Mouse (Mus musculus): ENCODE results near the gene Etfbkmt.
A peak's percentile ranks its signal among the peaks of the same experiment; 100 is the strongest.
"Not testable (repeated sequence)": the region's sequence is repeated elsewhere in the genome, so short reads cannot be mapped to it uniquely, and the experiment has no call there.

The Etfbkmt gene

GRCm38 (mm10) chr6:149134391-149135150 lies 5.1 kb upstream of the Etfbkmt start:
- DNase-seq (ENCODE audit: low spot score) = no peak

GRCm38 (mm10) chr6:149135631-149136030 lies 4.0 kb upstream of the Etfbkmt start:
- DNase-seq (ENCODE audit: low spot score) = no peak

DNA sequence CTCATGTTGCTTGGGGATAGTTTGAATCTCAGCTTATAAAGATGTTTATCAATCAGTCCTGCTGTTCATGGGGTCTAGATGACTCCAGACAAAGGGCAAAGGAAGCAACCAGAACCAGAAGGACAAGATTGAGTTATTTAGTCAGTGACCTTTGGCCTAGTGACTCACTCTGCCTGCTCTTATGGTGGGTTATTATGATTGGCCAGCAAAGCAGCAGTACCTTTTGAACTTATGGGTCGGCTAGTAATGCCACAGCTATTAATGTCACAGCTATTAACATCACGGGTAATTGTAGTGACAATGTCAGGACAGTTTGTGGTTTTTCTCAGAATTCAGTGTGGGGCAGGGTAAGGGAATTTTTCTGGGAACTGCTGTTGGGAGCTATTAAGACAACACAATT lies 1.7 kb upstream of the Etfbkmt start:
- no peak for DNase-seq (ENCODE audit: low spot score)

- DNase-seq (ENCODE audit: low spot score) = no peak
These were observed 638 bp upstream of the Etfbkmt start for GRCm38 (mm10) chr6:149139011-149139410.

DNA sequence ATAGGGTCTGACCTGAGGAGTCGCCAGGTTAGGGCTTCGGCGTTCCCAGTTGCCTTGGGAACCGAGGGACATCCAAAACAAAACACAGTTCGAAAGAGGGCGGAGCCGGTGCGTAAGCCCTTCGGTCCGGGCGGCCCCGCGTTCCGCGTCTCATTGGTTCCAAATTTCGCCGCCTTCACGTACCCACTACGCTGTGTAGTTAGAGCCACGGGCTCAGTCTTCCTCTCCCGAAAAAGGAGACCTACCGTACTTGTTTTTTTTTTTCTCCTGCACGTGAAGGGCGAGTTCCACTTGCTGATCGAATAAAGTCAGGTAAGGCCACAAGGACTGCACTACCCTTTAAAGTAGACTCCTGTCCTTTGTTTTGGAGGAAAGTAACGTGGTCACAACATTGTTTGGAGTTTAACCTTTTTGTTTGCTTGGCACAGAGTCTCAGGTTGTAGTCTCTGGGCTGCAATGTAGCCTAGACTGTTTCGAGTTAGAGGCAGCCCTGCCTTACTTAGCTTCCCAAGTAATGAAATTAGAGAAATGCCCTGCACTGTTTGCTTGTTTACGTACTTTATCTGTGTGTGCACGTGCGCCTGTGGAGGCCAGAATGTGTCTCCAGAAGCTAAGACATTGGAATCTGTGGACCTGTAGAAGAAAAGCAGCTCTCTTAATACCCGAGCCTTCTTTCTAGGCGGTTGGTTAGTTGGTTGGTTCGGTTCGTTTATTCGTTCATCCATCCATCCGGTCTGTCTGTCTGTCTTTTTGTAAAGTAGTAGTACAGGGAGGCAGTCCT lies 1.9 kb downstream of the Etfbkmt start:
- DNase-seq (ENCODE audit: low spot score) = peak; percentile 21

- DNase-seq (ENCODE audit: low spot score) = no peak
These were observed 5.5 kb downstream of the Etfbkmt start for GRCm38 (mm10) chr6:149145143-149145542.

DNA sequence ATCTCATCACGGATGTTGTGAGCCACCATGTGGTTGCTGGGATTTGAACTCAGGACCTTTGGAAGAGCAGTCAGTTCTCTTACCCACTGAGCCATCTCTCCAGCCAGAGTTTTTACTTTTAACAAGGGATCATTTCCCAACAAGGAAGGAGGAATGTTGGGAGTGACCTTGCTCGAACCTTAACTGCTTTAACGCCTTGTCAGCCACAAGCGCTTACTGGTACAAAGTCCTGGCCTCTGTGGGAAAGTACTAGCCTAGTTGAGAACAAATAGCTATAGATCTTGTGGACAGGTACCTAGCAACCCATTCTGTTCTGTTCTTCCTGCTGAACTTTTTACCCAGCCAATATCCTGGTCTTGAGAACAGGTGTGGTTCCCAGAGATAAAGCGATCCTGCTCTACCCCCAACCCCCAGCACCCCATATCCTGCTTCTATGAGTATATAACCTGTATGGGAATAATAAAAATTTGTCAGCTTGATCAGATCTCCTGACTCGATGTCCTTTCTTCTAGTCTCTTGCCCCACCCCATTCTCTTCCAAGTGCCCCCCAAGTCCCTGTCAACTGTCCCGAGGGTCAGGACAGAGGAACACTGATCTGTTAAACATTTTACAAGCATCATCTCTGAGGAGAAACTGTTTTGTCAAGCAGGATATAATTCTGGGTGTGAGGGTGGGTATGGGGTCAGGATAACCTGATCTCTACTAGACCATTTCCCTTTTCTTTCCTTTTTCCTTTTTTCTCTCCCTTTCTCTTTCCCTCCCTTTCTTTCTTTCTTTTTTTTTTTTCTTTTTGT lies 9.0 kb downstream of the Etfbkmt start:
- DNase-seq (ENCODE audit: low spot score) = no peak

DNA sequence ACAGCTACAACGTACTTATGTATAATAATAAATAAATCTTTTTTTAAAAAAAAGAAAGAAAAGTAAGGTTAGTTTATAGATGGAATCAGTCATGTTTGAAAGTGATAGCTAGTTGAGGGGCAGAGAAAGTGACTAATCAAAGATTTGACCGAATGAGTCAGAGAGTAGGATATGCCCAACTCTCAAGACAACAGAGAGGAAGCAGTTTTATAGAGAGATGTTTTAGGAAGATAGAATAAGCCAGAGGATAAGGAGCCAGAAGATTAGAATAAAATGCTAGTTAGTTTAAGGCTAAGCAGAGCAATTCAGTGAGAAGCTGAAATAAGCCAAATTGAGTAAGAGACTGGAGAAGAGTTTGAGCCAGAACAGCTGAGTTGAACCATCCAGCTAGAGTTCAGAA lies 12.5 kb downstream of the Etfbkmt start:
- no peak for DNase-seq (ENCODE audit: low spot score)

DNA sequence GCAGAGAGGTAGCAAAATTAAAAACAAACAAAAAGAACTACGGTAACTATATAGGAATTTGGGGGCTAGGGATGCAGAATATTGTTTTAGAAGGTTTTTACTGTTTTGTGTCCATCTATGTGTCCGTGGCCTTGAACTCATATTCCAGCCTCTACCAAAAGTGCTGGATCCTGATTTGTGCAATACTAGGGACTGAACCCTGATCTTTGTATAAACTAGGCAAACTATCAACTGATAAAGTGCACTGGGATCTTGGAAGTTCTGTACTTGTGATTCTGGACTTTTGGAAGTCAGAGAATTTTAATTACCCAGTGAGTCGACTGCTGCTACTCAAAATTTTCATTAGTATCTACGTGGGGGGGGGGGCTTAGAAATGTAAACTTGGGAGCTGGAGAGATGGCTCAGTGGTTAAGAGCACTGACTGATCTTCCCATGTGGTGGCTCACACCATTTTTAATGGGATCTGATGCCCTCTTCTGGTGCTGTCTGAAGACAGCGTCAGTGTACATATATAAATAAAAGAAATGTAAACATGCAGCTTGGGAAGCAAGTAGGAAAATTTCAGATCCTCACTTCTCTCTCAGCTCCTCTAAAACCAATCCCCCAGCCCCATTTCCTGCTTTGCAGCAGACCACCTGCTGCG lies 13.9 kb downstream of the Etfbkmt start:
- no peak for DNase-seq (ENCODE audit: low spot score)

DNA sequence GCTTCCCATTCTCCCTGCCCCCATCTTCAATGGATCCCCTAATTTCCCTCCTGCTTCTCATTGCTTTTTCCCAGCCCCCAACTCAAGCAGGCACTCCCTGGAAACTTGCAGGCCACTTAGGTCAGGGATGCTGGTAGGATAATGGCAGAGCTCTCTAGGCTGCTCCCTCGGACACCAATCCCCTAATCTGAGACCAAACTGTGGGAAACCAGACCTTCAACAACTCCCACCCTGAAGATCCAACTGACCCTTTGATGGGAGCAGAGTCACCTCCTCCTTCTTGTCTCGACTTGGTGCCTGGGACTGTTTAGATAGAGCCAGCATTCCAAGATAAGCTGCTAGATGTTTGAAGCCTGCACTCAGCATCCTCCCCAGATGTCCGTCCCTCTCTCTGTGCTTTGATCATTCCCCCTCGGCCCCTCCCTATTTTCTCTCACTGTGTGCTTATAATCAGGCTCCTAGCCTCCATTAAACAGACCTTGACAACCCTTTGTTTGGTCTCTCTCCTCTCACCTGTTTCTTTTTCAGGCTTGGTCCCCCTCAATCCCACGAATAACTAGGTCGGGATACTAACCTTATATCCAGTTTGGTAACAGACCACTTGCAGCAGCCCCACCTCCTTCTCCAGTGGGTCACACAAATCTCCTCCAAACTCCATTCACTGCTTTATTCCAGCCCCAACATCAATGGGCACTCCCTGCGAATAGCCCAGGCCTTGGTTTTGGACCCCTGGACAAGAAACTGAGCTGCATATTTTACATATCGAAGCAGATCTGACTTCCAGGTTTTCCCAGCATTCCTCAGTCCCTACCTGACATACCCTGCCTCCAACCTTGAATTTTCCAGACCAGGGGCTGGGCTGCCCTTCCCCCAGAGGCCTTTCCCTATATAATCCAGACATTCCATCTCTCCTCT lies 14.7 kb downstream of the Etfbkmt start:
- no peak for DNase-seq (ENCODE audit: low spot score)

- DNase-seq (ENCODE audit: low spot score) = no peak
These were observed 15.6 kb downstream of the Etfbkmt start for GRCm38 (mm10) chr6:149155031-149155841.

GRCm38 (mm10) chr6:149167038-149167437 lies 27.4 kb downstream of the Etfbkmt start:
- DNase-seq (ENCODE audit: low spot score) = not testable (repeated sequence)

DNA sequence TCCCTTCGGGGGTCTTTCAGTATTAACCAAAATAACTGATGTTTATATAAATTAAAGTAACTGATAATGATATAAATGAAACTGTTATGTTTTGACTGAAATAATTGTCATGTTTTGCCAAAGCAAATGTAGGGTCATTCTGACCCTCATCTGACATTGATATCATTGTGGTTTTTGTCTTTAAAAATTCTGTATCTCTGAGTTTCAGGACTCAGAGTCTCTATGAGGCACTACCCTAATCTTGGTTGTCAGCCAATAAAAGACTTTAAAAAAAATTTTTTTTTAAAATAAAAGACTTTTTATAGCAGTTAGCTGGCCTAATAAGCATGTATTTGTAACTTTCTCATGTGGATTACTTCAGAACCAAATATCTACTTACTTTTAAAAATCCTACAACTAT lies 28.0 kb downstream of the Etfbkmt start:
- no peak for DNase-seq (ENCODE audit: low spot score)

DNA sequence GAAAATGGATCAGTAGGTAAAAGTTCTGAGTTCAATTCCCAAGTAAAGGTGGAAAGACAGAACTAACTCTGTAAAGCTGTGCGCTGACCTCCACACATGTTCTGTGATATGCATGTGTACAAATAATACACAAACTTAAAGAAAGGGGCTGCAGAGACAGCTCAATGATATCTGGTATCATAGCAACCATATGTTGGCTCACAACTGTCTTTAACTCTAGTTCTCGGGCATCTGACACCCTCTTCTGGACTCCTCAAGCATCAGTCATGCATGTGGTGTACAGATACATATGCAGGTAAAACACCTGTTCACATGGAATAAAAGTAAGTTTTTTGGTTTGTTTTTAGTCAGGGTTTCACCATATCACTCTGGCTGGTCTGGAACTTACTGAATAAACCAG lies 28.8 kb downstream of the Etfbkmt start:
- DNase-seq (ENCODE audit: low spot score) = no peak

DNA sequence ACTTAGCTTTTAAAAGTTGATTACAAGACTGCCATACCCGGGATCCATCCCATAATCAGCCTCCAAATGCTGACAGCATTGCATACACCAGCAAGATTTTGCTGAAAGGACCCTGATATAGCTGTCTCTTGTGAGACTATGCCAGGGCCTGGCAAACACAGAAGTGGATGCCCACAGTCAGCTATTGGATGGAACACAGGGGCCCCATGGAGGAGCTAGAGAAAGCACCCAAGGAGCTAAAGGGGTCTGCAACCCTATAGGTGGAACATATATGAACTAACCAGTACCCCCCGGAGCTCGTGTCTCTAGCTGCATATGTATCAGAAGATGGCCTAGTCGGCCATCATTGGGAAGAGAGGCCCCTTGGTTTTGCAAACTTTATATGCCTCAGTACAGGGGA lies 30.3 kb downstream of the Etfbkmt start:
- not testable (repeated sequence) for DNase-seq (ENCODE audit: low spot score)

GRCm38 (mm10) chr6:149173831-149174625 lies 34.4 kb downstream of the Etfbkmt start:
- DNase-seq (ENCODE audit: low spot score) = no peak

DNA sequence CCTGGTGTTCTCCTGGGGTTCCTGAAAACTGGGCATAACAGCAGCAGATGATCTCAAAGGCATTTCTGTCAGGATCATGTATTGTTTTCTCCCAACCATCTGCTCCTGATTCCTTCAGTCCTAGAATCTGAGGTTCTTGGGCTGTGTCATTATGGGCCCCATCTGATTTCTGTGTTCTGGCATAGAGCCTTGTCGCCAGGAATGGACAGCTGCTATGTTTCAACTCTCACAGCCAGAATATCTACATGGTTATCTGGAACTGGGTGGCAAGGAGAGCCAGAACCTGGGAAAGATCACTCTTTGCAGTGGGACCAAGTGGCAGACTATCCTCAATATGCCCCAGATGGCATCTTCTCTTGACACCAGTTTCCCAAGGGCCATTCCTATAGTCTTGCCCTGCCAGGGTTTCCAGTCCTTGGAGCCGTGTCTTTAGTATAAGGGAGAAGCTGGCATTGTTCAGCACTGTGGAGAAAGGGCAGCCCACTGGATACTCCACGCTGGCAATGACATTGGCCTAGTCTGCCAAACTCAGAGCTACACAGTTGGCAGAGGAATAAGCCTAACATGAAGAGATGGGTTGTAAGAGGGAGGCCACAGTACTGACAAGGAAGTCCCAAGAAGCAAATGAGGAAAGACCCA lies 35.4 kb downstream of the Etfbkmt start:
- DNase-seq (ENCODE audit: low spot score) = no peak

- DNase-seq (ENCODE audit: low spot score) = no peak
These were observed 39.4 kb downstream of the Etfbkmt start for GRCm38 (mm10) chr6:149179064-149179463.

GRCm38 (mm10) chr6:149184007-149184406 lies 44.4 kb downstream of the Etfbkmt start:
- no peak for DNase-seq (ENCODE audit: low spot score)

All from urinary bladder, postnatal 10 days (tissue).